Mouse (Mus musculus) intestine, postnatal 0 days (tissue): ENCODE data around the gene Eme2. TPM values are rescaled to one million over a fixed set of nuclear protein-coding genes. Genes with fewer than 3 reads are reported as not detected.

Source experiments
- ATAC-seq: fragments of 200-750 bp; cut with Nextera tagmentation; 2 replicates; pipeline ENCODE4 v1.8.0; 2017; ENCODE audit warnings: mild to moderate bottlenecking, moderate TSS enrichment, moderate library complexity
- H3K27ac ChIP-seq: fragments of 300-500 bp; sonication (generic); 2 replicates; pipeline ENCODE4 v1.5.1; 2014; ENCODE audit warnings: mild to moderate bottlenecking, low read depth, low read length, moderate library complexity
- H3K27me3 ChIP-seq: fragments of 300-500 bp; sonication (generic); replicated peaks from 2 replicates; pipeline ENCODE4 v1.6.1; 2014; ENCODE audit warnings: low read length, mixed read lengths; ENCODE audit not compliant: control insufficient read depth, insufficient read depth
- H3K36me3 ChIP-seq: fragments of 300-500 bp; sonication (generic); 2 replicates; pipeline ENCODE4 v1.6.1; 2014; ENCODE audit warnings: mild to moderate bottlenecking, moderate library complexity; ENCODE audit not compliant: control insufficient read depth, insufficient read depth
- H3K4me1 ChIP-seq: fragments of 300-500 bp; sonication (generic); replicated peaks from 2 replicates; pipeline ENCODE4 v1.6.1; 2014; ENCODE audit warnings: antibody characterized with exemption, low read length, mixed read lengths; ENCODE audit not compliant: control insufficient read depth, insufficient read depth
- H3K4me2 ChIP-seq: fragments of 300-500 bp; sonication (generic); replicated peaks from 2 replicates; pipeline ENCODE4 v1.6.1; 2014; ENCODE audit warnings: low read depth, mild to moderate bottlenecking, moderate library complexity
- H3K4me3 ChIP-seq: fragments of 300-500 bp; sonication (generic); 2 replicates; pipeline ENCODE4 v1.5.1; 2014; ENCODE audit warnings: low read depth, low read length
- H3K9ac ChIP-seq: fragments of 300-500 bp; sonication (generic); 2 replicates; pipeline ENCODE4 v1.6.1; 2014; ENCODE audit warnings: mild to moderate bottlenecking, low read depth, low read length
- H3K9me3 ChIP-seq: fragments of 300-500 bp; sonication (generic); 2 replicates; pipeline ENCODE4 v1.6.1; 2016; ENCODE audit warnings: mixed run types; ENCODE audit not compliant: control insufficient read depth
- CTCF ChIP-seq: sonication (generic); IDR thresholded peaks from 2 replicates; pipeline ENCODE4 v1.5.1; 2016; ENCODE audit warnings: low read depth, mild to moderate bottlenecking, control low read depth, antibody characterized with exemption, moderate library complexity
- WGBS: fragments of 180-500 bp; shearing (Covaris S2); extraction: QIAGEN DNeasy Blood & Tissue Kit; methylation state at CpG from one replicate; pipeline ENCODE4 v1.1.7; 2014; 5-methylcytosine and 5-hydroxymethylcytosine counted together
- polyA plus RNA-seq: library from polyadenylated mRNA; unstranded; fragments of >200 nt; fragmentation: Nextera tagmentation; extraction: Ambion mirVana; gene quantifications from 2 replicates; pipeline ENCODE4 v1.2.1, GENCODE M21; 2015

The Eme2 gene
- polyA plus RNA-seq, 1 experiment from 2014 or later = 16.7 TPM

GRCm38 (mm10) chr17:24888862-24889261 is 6.0 kb downstream of the Eme2 start:
- peaks cover 50% of the 10 kb centered on the region for H3K36me3 ChIP-seq
- no peak overlapping the region for H3K27ac ChIP-seq
- no peaks in the 10 kb centered on the region for H3K27me3 ChIP-seq
- H3K4me3 ChIP-seq = no peak overlapping the region
- WGBS = 82% methylated on average over 3 of the region's 3 CpGs
- no peak for TF ChIP-seq CTCF
- no peak overlapping the region for H3K4me2 ChIP-seq
- ATAC-seq = no peak
- H3K9me3 ChIP-seq = no peaks in the 10 kb centered on the region
- no peak overlapping the region for H3K9ac ChIP-seq
- H3K4me1 ChIP-seq = peaks cover 14% of the 10 kb centered on the region; the same call in 1 of the 2 replicates

GRCm38 (mm10) chr17:24887291-24888080 is 7.4 kb downstream of the Eme2 start:
- H3K4me2 ChIP-seq = peak overlapping the region; percentile 68
- ATAC-seq = no peak
- H3K4me1 ChIP-seq = peaks cover 12% of the 10 kb centered on the region; the same call in 1 of the 2 replicates
- peak overlapping the region; percentile 79; the same call in 1 of the 2 replicates for H3K27ac ChIP-seq
- no peak for TF ChIP-seq CTCF
- H3K9me3 ChIP-seq = no peaks in the 10 kb centered on the region
- H3K9ac ChIP-seq = peak overlapping the region; percentile 79
- WGBS = 59% methylated on average over 18 of the region's 18 CpGs
- H3K36me3 ChIP-seq = peaks cover 50% of the 10 kb centered on the region
- peak overlapping the region; percentile 76 for H3K4me3 ChIP-seq
- H3K27me3 ChIP-seq = no peaks in the 10 kb centered on the region

GRCm38 (mm10) chr17:24886932-24887271 is 8.0 kb downstream of the Eme2 start:
- Histone ChIP-seq H3K4me2 (peak overlapping the region; percentile 68), H3K9me3 (no peaks in the 10 kb centered on the region), H3K27ac (peak overlapping the region; percentile 79), H3K4me1 (peaks cover 12% of the 10 kb centered on the region; the same call in 1 of the 2 replicates), H3K9ac (peak overlapping the region; percentile 79), H3K27me3 (no peaks in the 10 kb centered on the region), H3K4me3 (peak overlapping the region; percentile 76), H3K36me3 (peaks cover 46% of the 10 kb centered on the region)
- under 1% methylated on average over 18 of the region's 18 CpGs for WGBS
- ATAC-seq = no peak
- no peak for TF ChIP-seq CTCF

DNA sequence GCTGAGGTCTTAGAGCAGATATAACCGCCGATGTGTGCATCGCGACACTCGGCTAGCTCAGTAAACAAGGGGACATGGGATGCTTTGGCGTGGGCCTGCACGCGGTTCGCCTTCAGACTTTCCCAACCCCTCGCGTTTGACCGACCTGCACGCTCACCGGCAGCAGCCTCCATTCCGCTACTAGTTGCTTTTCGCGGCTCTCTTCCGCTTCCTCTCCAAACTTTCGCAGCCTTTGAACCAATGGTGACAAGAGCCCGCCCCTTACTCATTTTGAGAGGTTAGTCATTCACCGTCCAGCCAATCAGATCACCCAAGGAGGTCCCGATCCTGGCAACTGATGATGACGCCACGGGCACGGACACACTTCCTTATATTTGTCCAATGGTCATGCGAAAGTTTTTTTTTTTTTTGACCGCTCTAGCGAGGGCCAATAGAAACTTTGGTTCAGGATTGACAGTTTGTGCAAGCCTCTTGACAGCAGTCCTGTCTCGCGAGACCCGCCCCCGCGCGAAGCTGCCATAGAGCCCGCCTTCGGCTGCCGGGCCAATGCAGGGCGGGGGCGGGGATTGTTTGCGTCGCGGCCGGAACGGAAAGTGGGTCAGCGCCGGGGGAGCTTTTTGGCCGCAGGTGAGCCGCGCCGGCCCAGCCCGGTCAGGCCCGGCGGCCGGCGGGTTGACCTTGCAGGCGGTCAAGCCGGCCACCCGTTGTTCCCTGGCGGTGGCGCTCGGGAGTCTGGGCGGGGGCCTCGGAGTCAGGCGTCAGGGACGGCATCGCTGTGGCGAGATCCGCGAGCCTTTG is 8.6 kb downstream of the Eme2 start, which contains the start of the genes Nubp2 and Spsb3:
Gene Nubp2 (minus strand): TSS at position 216 of the 798 bp plus-strand sequence.
Gene Spsb3 (plus strand): TSS at position 510 of the 798 bp plus-strand sequence.
- Histone ChIP-seq H3K4me2 (peak within 1 kb of the TSS; percentile 77), H3K9ac (peak within 1 kb of the TSS; percentile 79), H3K27me3 (no peaks in the 10 kb centered on the region), H3K4me1 (peaks cover 12% of the 10 kb centered on the region; the same call in 1 of the 2 replicates), H3K9me3 (no peaks in the 10 kb centered on the region), H3K4me3 (peak within 1 kb of the TSS; percentile 78), H3K36me3 (peaks cover 44% of the 10 kb centered on the region), H3K27ac (peak within 1 kb of the TSS; percentile 79)
- 0% methylated on average over 69 of the region's 69 CpGs for WGBS
- TF ChIP-seq CTCF = peak; percentile 44
- ATAC-seq = peak; percentile 96

- WGBS = 22% methylated on average over 22 of the region's 22 CpGs
Measured at GRCm38 (mm10) chr17:24885356-24886133, 9.3 kb downstream of the Eme2 start.

More at GRCm38 (mm10) chr17:24885356-24886133, 9.3 kb downstream of the Eme2 start:
- 0 out of 2 replicates have a peak overlapping the region, but pooled peaks have one; percentile 41 for H3K27ac ChIP-seq
- TF ChIP-seq CTCF = no peak
- no peak for ATAC-seq
- H3K9ac ChIP-seq = peak overlapping the region; percentile 63
- H3K4me1 ChIP-seq = peaks cover 12% of the 10 kb centered on the region; the same call in 1 of the 2 replicates
- H3K36me3 ChIP-seq = peaks cover 36% of the 10 kb centered on the region
- peak overlapping the region; percentile 77 for H3K4me2 ChIP-seq
- H3K27me3 ChIP-seq = no peaks in the 10 kb centered on the region
- H3K9me3 ChIP-seq = no peaks in the 10 kb centered on the region
- peak overlapping the region; percentile 78 for H3K4me3 ChIP-seq
